Mouse (Mus musculus) spleen, adult 2 months (tissue): ENCODE data around the gene Ncmap.

Source experiments
- CTCF ChIP-seq: fragments of 200-500 bp; IDR thresholded peaks from 2 replicates; pipeline ENCODE4 v1.5.1; 2011; ENCODE audit warnings: mild to moderate bottlenecking, inconsistent platforms; ENCODE audit not compliant: insufficient read depth, insufficient read length, insufficient replicate concordance; ENCODE audit errors: extremely low read depth
- POLR2A ChIP-seq: fragments of 200-500 bp; IDR thresholded peaks from 2 replicates; pipeline ENCODE4 v1.6.1; 2011; ENCODE audit warnings: low read depth, low read length, inconsistent platforms

- TF ChIP-seq CTCF (no peak), POLR2A (no peak)
Observed at GRCm38 (mm10) chr4:135429990-135430760, 32.1 kb upstream of the Ncmap start.
